In the genomic region with DNA sequence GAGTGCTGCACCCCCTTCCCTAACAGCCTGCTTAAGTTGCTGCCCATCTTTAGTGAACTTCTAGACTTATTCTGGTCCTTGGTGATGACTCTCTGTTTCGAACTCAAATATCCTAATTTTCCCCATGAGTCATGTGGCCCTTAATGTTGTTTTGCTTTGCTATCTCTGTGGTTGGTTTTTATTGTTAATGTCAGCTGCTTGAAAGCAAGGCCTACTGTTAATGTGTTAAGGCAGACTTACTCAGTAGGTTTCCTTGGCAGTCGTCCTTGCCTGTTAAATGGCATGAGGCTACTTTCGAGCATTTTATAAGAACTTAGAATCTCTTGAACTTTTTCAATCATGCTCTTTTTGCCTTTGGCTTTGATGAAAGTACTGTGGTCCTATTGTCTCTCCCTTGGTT, we compare ENCODE assay signal across 19 mouse cellular contexts.
DNase-seq lines count a peak whose midpoint lies in the region; ATAC-seq and TF ChIP-seq lines count a peak whose summit lies in the region.
"Had no signal": no experiment of that assay in that cellular context is flagged by ENCODE, and none has a peak within 500 bp of the region (broad histone marks: within the 10 kb centered on the region; RNA-seq: fewer than 3 reads in every experiment).

No protein-coding gene starts in this region.

- DNase-seq in layer of hippocampus, adult 2 months (ENCODE audit: low spot score in 2 of 2), result no peak
- DNase-seq in layer of hippocampus, adult 9-10 months (ENCODE audit: low spot score), result no peak
- DNase-seq in CD4-positive, CD25-positive, alpha-beta regulatory T cell, adult 2 months (ENCODE audit: low read depth, low spot score), result peak; percentile 22
- peak; percentile 49 for DNase-seq in Patski (ENCODE audit: low read depth, low spot score)
- DNase-seq in liver, result no peak
- DNase-seq in ovary, postnatal 10 days (ENCODE audit: low spot score), result no peak
- DNase-seq: cerebellum, adult 11 months; cerebellum, postnatal 10 days; forebrain, postnatal 0 days; heart, postnatal 10 days; left cerebral cortex, postnatal 4 days; lung, adult 2 months; thymus, postnatal 36 days had no signal

- CTCF ChIA-PET in Patski (lab: Charles Lee), result interaction anchor here (1.2 kb wide), 1 partner anchor 13 kb away, joined by 3 read pairs; no protein-coding TSS in a partner anchor

- no peak overlapping the region for H3K4me3 ChIP-seq in layer of hippocampus, adult 2 months
- H3K4me3 ChIP-seq in midbrain, embryonic 15.5 days, result no peak overlapping the region
- H3K4me3 ChIP-seq: embryonic facial prominence, embryonic 13.5 days; liver, embryonic 12.5 days; midbrain, embryonic 10.5 days had no signal

- in situ Hi-C loops in Patski (cut with MboI; ENCODE audit: low pct_unique_long_range_greater_than_20kb), result no loop called here

- peak; percentile 56 for ATAC-seq in Patski
- peak; percentile 25 for ATAC-seq in inflammation-experienced regulatory T-cells, adult 6 months
- ATAC-seq in midbrain, embryonic 15.5 days (replicated peaks), result no peak
- ATAC-seq: forebrain, postnatal 0 days; liver, embryonic 12.5 days had no signal

- 80% methylated on average over 3 of the region's 3 CpGs for WGBS in midbrain, embryonic 15.5 days

- H3K9me3 ChIP-seq in midbrain, embryonic 15.5 days, result no peaks in the 10 kb centered on the region
- H3K9me3 ChIP-seq: embryonic facial prominence, embryonic 13.5 days; liver, embryonic 12.5 days; midbrain, embryonic 10.5 days had no signal

- peaks cover 4% of the 10 kb centered on the region for H3K4me1 ChIP-seq in midbrain, embryonic 15.5 days

- H3K27ac ChIP-seq in layer of hippocampus, adult 2 months, result peak overlapping the region; percentile 73
- H3K27ac ChIP-seq in midbrain, embryonic 15.5 days, result no peak overlapping the region
- H3K27ac ChIP-seq: embryonic facial prominence, embryonic 13.5 days; liver, embryonic 12.5 days; midbrain, embryonic 10.5 days had no signal

- POLR2A ChIA-PET in Patski (lab: Charles Lee), result no interaction called here

- no peaks in the 10 kb centered on the region for H3K27me3 ChIP-seq in Patski
- no peaks in the 10 kb centered on the region for H3K27me3 ChIP-seq in midbrain, embryonic 15.5 days (replicated peaks)
- H3K27me3 ChIP-seq: embryonic facial prominence, embryonic 13.5 days; liver, embryonic 12.5 days had no signal

- H3K4me2 ChIP-seq in midbrain, embryonic 15.5 days, result no peak overlapping the region
- H3K4me2 ChIP-seq: embryonic facial prominence, embryonic 13.5 days; heart, embryonic 11.5 days; liver, embryonic 12.5 days had no signal

- no peaks in the 10 kb centered on the region for H3K36me3 ChIP-seq in midbrain, embryonic 15.5 days (replicated peaks)
- H3K36me3 ChIP-seq: embryonic facial prominence, embryonic 13.5 days; liver, embryonic 12.5 days; midbrain, embryonic 10.5 days had no signal

- TF ChIP-seq CTCF in layer of hippocampus, adult 2 months (conservative IDR thresholded peaks at IDR 0.05), result no peak
- TF ChIP-seq CTCF in Patski (IDR thresholded peaks at IDR 0.05), result no peak

- no peak overlapping the region for H3K9ac ChIP-seq in midbrain, embryonic 15.5 days
- H3K9ac ChIP-seq: embryonic facial prominence, embryonic 13.5 days; forebrain, postnatal 0 days; liver, embryonic 12.5 days had no signal

Comparison
In these comparisons a context has a peak if more than half of its experiments do, and no peak if none do; other contexts are left out.
1. DNase-seq: peak in CD4-positive, CD25-positive, alpha-beta regulatory T cell, adult 2 months (single experiment) and Patski (single experiment); none in layer of hippocampus, adult 2 months (0 of 2), layer of hippocampus, adult 9-10 months (single experiment), liver (single experiment) and ovary, postnatal 10 days (single experiment).